Mouse (Mus musculus) embryonic facial prominence, embryonic 11.5 days (tissue): ENCODE measurements around the gene Rpgrip1. TPM values are rescaled to one million over a fixed set of nuclear protein-coding genes. Genes with fewer than 3 reads are reported as not detected.

Source experiments
- ATAC-seq: fragments of 200-750 bp; cut with Nextera tagmentation; replicated peaks from 2 replicates; pipeline ENCODE4 v1.8.0; 2017; ENCODE audit warnings: low read depth; ENCODE audit not compliant: insufficient number of reproducible peaks, low FRiP score, low TSS enrichment
- DNase-seq: peaks from one replicate; pipeline ENCODE4 v3.0.0-alpha.2; 2015; ENCODE audit warnings: low spot score
- H3K27ac ChIP-seq: fragments of 300-500 bp; sonication (generic); replicated peaks from 2 replicates; pipeline ENCODE4 v1.5.1; 2014; ENCODE audit warnings: mild to moderate bottlenecking, low read depth, low read length, control low read depth
- H3K27me3 ChIP-seq: fragments of 300-500 bp; sonication (generic); 2 replicates; pipeline ENCODE4 v1.6.1; 2014; ENCODE audit warnings: mild to moderate bottlenecking, low read length, moderate library complexity, mixed read lengths; ENCODE audit not compliant: control insufficient read depth, insufficient read depth
- H3K36me3 ChIP-seq: fragments of 300-500 bp; sonication (generic); replicated peaks from 2 replicates; pipeline ENCODE4 v1.6.1; 2014; ENCODE audit warnings: low read depth, mild to moderate bottlenecking, low read length, moderate library complexity, mixed read lengths; ENCODE audit not compliant: control insufficient read depth, insufficient read depth
- H3K4me1 ChIP-seq: fragments of 300-500 bp; sonication (generic); 2 replicates; pipeline ENCODE4 v1.6.1; 2014; ENCODE audit warnings: low read length, mixed read lengths; ENCODE audit not compliant: control insufficient read depth, insufficient read depth
- H3K4me2 ChIP-seq: fragments of 300-500 bp; sonication (generic); 2 replicates; pipeline ENCODE4 v1.6.1; 2014; ENCODE audit warnings: low read depth, mild to moderate bottlenecking, control low read depth, low read length, moderate library complexity
- H3K4me3 ChIP-seq: fragments of 300-500 bp; sonication (generic); 2 replicates; pipeline ENCODE4 v1.5.1; 2014; ENCODE audit warnings: low read depth, low read length, control low read depth
- H3K9ac ChIP-seq: fragments of 300-500 bp; sonication (generic); replicated peaks from 2 replicates; pipeline ENCODE4 v1.6.1; 2014; ENCODE audit warnings: mild to moderate bottlenecking, control low read depth, low read length
- H3K9me3 ChIP-seq: fragments of 300-500 bp; sonication (generic); replicated peaks from 2 replicates; pipeline ENCODE4 v1.6.1; 2016; ENCODE audit warnings: mild to moderate bottlenecking, low read length, inconsistent platforms, mixed read lengths; ENCODE audit not compliant: control insufficient read depth
- WGBS: fragments of 180-500 bp; shearing (Covaris S2); extraction: QIAGEN DNeasy Blood & Tissue Kit; methylation state at CpG from one replicate; pipeline ENCODE4 v1.1.7; 2014; 5-methylcytosine and 5-hydroxymethylcytosine counted together
- polyA plus RNA-seq: library from polyadenylated mRNA; unstranded; fragments of >200 nt; fragmentation: Nextera tagmentation; extraction: Ambion mirVana; gene quantifications from 2 replicates; pipeline ENCODE4 v1.2.1, GENCODE M21; 2014

Rpgrip1 gene
- polyA plus RNA-seq, 1 experiment from 2014 or later, result 97.9 TPM

- Histone ChIP-seq H3K9ac (no peak overlapping the region), H3K9me3 (no peaks in the 10 kb centered on the region), H3K4me1 (no peaks in the 10 kb centered on the region), H3K27ac (no peak overlapping the region), H3K4me3 (no peak overlapping the region), H3K36me3 (no peaks in the 10 kb centered on the region), H3K27me3 (no peaks in the 10 kb centered on the region), H3K4me2 (no peak overlapping the region)
- 20% methylated on average over 4 of the region's 4 CpGs for WGBS
- DNase-seq (peak; percentile 86), ATAC-seq (no peak)
Measured at GRCm38 (mm10) chr14:52123918-52124317, 13.4 kb downstream of the Rpgrip1 start.

- Histone ChIP-seq H3K36me3 (no peaks in the 10 kb centered on the region), H3K4me1 (no peaks in the 10 kb centered on the region), H3K27me3 (no peaks in the 10 kb centered on the region), H3K4me3 (no peak overlapping the region), H3K27ac (no peak overlapping the region), H3K9me3 (no peaks in the 10 kb centered on the region), H3K9ac (no peak overlapping the region), H3K4me2 (no peak overlapping the region)
- WGBS, result 89% methylated on average over 3 of the region's 3 CpGs
- DNase-seq (no peak), ATAC-seq (no peak)
Measured at GRCm38 (mm10) chr14:52124636-52125035, 14.1 kb downstream of the Rpgrip1 start.

GRCm38 (mm10) chr14:52133584-52133983, 23.1 kb downstream of the Rpgrip1 start:
- H3K4me2 ChIP-seq, result no peak overlapping the region
- ATAC-seq (no peak), DNase-seq (no peak)
- H3K27ac ChIP-seq, result no peak overlapping the region
- no peaks in the 10 kb centered on the region for H3K4me1 ChIP-seq
- WGBS, result 88% methylated on average over 5 of the region's 5 CpGs
- H3K36me3 ChIP-seq, result no peaks in the 10 kb centered on the region
- no peak overlapping the region for H3K9ac ChIP-seq
- H3K4me3 ChIP-seq, result no peak overlapping the region
- H3K9me3 ChIP-seq, result no peaks in the 10 kb centered on the region
- no peaks in the 10 kb centered on the region for H3K27me3 ChIP-seq

- no peak overlapping the region for H3K4me2 ChIP-seq
- DNase-seq (peak; percentile 70), ATAC-seq (0 out of 2 replicates have a peak, but pooled peaks have one; percentile 42)
- no peaks in the 10 kb centered on the region for H3K9me3 ChIP-seq
- H3K36me3 ChIP-seq, result no peaks in the 10 kb centered on the region
- WGBS, result 55% methylated on average over 19 of the region's 19 CpGs
- H3K9ac ChIP-seq, result no peak overlapping the region
- no peak overlapping the region for H3K4me3 ChIP-seq
- H3K27ac ChIP-seq, result no peak overlapping the region
- no peaks in the 10 kb centered on the region for H3K4me1 ChIP-seq
- H3K27me3 ChIP-seq, result no peaks in the 10 kb centered on the region
Measured at GRCm38 (mm10) chr14:52140577-52141444, 30.3 kb downstream of the Rpgrip1 start.

- H3K4me2 ChIP-seq, result no peak overlapping the region
- no peak for DNase-seq
- H3K4me1 ChIP-seq, result no peaks in the 10 kb centered on the region
- no peaks in the 10 kb centered on the region for H3K27me3 ChIP-seq
- WGBS, result 73% methylated on average over 16 of the region's 16 CpGs
- H3K4me3 ChIP-seq, result no peak overlapping the region
- H3K27ac ChIP-seq, result no peak overlapping the region
- no peaks in the 10 kb centered on the region for H3K9me3 ChIP-seq
- H3K36me3 ChIP-seq, result no peaks in the 10 kb centered on the region
- ATAC-seq, result no peak
- H3K9ac ChIP-seq, result no peak overlapping the region
Measured at GRCm38 (mm10) chr14:52141445-52142127, 31.1 kb downstream of the Rpgrip1 start.

GRCm38 (mm10) chr14:52144165-52144564, 33.7 kb downstream of the Rpgrip1 start:
- DNase-seq, result no peak

GRCm38 (mm10) chr14:52146540-52146939, 36.0 kb downstream of the Rpgrip1 start:
- Histone ChIP-seq H3K4me3 (no peak overlapping the region), H3K4me2 (no peak overlapping the region), H3K9me3 (no peaks in the 10 kb centered on the region), H3K36me3 (no peaks in the 10 kb centered on the region), H3K4me1 (no peaks in the 10 kb centered on the region), H3K27ac (no peak overlapping the region), H3K9ac (no peak overlapping the region), H3K27me3 (no peaks in the 10 kb centered on the region)
- peak; percentile 24 for DNase-seq
- ATAC-seq, result no peak
- 60% methylated on average over 4 of the region's 4 CpGs for whole genome bisulfite sequencing

More at GRCm38 (mm10) chr14:52144165-52144564, 33.7 kb downstream of the Rpgrip1 start:
- Histone ChIP-seq H3K4me3 (no peak overlapping the region), H3K36me3 (no peaks in the 10 kb centered on the region), H3K4me2 (no peak overlapping the region), H3K9me3 (no peaks in the 10 kb centered on the region), H3K27ac (no peak overlapping the region), H3K27me3 (no peaks in the 10 kb centered on the region), H3K4me1 (no peaks in the 10 kb centered on the region), H3K9ac (no peak overlapping the region)
- ATAC-seq, result no peak
- 70% methylated on average over 4 of the region's 4 CpGs for WGBS

GRCm38 (mm10) chr14:52149888-52150287, 39.4 kb downstream of the Rpgrip1 start:
- Histone ChIP-seq H3K27me3 (no peaks in the 10 kb centered on the region), H3K4me3 (no peak overlapping the region), H3K27ac (no peak overlapping the region), H3K9ac (no peak overlapping the region), H3K4me1 (no peaks in the 10 kb centered on the region), H3K36me3 (no peaks in the 10 kb centered on the region), H3K4me2 (no peak overlapping the region), H3K9me3 (no peaks in the 10 kb centered on the region)
- 56% methylated on average over 4 of the region's 4 CpGs for WGBS
- DNase-seq (no peak), ATAC-seq (no peak)
